Mouse (Mus musculus): ENCODE results near the gene Haghl. TPM values are rescaled to one million over a fixed set of nuclear protein-coding genes. Genes with fewer than 3 reads are reported as not detected.
A peak's percentile ranks its signal among the peaks of the same experiment; 100 is the strongest.

Gene Haghl
- polyA plus RNA-seq, 1 experiment from 2014 or later, result 42.1 TPM

- no peaks in the 10 kb centered on the region for H3K9me3 ChIP-seq (ENCODE audit: control insufficient read depth, low read length)
- H3K4me3 ChIP-seq (ENCODE audit: low read depth, low read length), result peak within 1 kb of the TSS; percentile 79
- no peaks in the 10 kb centered on the region for H3K27me3 ChIP-seq (replicated peaks; ENCODE audit: control insufficient read depth, insufficient read depth, low read length)
- 19% methylated on average over 5 of the region's 6 CpGs for WGBS
- DNase-seq (ENCODE audit: low spot score) (peak; percentile 78), ATAC-seq (ENCODE audit: low read depth) (no peak; the same call in 1 of the 2 replicates)
- H3K4me1 ChIP-seq (ENCODE audit: control insufficient read depth, insufficient read depth, low read length), result peaks cover 26% of the 10 kb centered on the region
- H3K27ac ChIP-seq (replicated peaks; ENCODE audit: low read depth, low read length), result peak within 1 kb of the TSS; percentile 24; the same call in 1 of the 2 replicates
- H3K9ac ChIP-seq (ENCODE audit: low read depth, low read length), result peak within 1 kb of the TSS; percentile 68
- H3K36me3 ChIP-seq (ENCODE audit: control insufficient read depth, insufficient read depth, low read length), result no peaks in the 10 kb centered on the region
- H3K4me2 ChIP-seq (ENCODE audit: low read depth, low read length), result peak within 1 kb of the TSS; percentile 97
Observed at GRCm38 (mm10) chr17:25795609-25796092, 10.2 kb upstream of the Haghl start, which contains the start of gene AC134908.4. Gene AC134908.4, minus strand, starts transcription at chr17:25795659.

- Histone ChIP-seq H3K27me3 (replicated peaks; ENCODE audit: control insufficient read depth, insufficient read depth, low read length) (no peaks in the 10 kb centered on the region), H3K4me1 (ENCODE audit: control insufficient read depth, insufficient read depth, low read length) (peaks cover 26% of the 10 kb centered on the region), H3K27ac (replicated peaks; ENCODE audit: low read depth, low read length) (no peak overlapping the region), H3K9ac (ENCODE audit: low read depth, low read length) (peak overlapping the region; percentile 68; the same call in 1 of the 2 replicates), H3K4me2 (ENCODE audit: low read depth, low read length) (peak overlapping the region; percentile 97; the same call in 1 of the 2 replicates), H3K36me3 (ENCODE audit: control insufficient read depth, insufficient read depth, low read length) (no peaks in the 10 kb centered on the region; the same call in 1 of the 2 replicates), H3K9me3 (ENCODE audit: control insufficient read depth, low read length) (no peaks in the 10 kb centered on the region), H3K4me3 (ENCODE audit: low read depth, low read length) (peak overlapping the region; percentile 79; the same call in 1 of the 2 replicates)
- ATAC-seq (ENCODE audit: low read depth) (no peak), DNase-seq (ENCODE audit: low spot score) (no peak)
- WGBS, result 84% methylated on average over 15 of the region's 17 CpGs
Observed at GRCm38 (mm10) chr17:25794998-25795397, 9.5 kb upstream of the Haghl start.

- WGBS, result 59% methylated on average over 13 of the region's 13 CpGs
- H3K27ac ChIP-seq (replicated peaks; ENCODE audit: low read depth, low read length), result no peak overlapping the region
- DNase-seq (ENCODE audit: low spot score), result no peak
- H3K9me3 ChIP-seq (ENCODE audit: control insufficient read depth, low read length), result no peaks in the 10 kb centered on the region
- no peak overlapping the region for H3K9ac ChIP-seq (ENCODE audit: low read depth, low read length)
- H3K27me3 ChIP-seq (replicated peaks; ENCODE audit: control insufficient read depth, insufficient read depth, low read length), result no peaks in the 10 kb centered on the region
- 0 out of 2 replicates have a peak overlapping the region, but pooled peaks have one; percentile 97 for H3K4me2 ChIP-seq (ENCODE audit: low read depth, low read length)
- no peak overlapping the region for H3K4me3 ChIP-seq (ENCODE audit: low read depth, low read length)
- H3K36me3 ChIP-seq (ENCODE audit: control insufficient read depth, insufficient read depth, low read length), result peaks cover 5% of the 10 kb centered on the region; the same call in 1 of the 2 replicates
- no peak for ATAC-seq (ENCODE audit: low read depth)
- H3K4me1 ChIP-seq (ENCODE audit: control insufficient read depth, insufficient read depth, low read length), result peaks cover 26% of the 10 kb centered on the region
Observed at GRCm38 (mm10) chr17:25794197-25794596, 8.7 kb upstream of the Haghl start.

GRCm38 (mm10) chr17:25792615-25793014 lies 7.1 kb upstream of the Haghl start, which contains the start of gene Fam173a:
Gene Fam173a, minus strand, starts transcription at chr17:25792901.
- H3K36me3 ChIP-seq (ENCODE audit: control insufficient read depth, insufficient read depth, low read length), result peaks cover 15% of the 10 kb centered on the region; the same call in 1 of the 2 replicates
- peak; percentile 92 for DNase-seq (ENCODE audit: low spot score)
- H3K4me3 ChIP-seq (ENCODE audit: low read depth, low read length), result peak within 1 kb of the TSS; percentile 81
- WGBS, result under 1% methylated on average over 13 of the region's 14 CpGs
- H3K9ac ChIP-seq (ENCODE audit: low read depth, low read length), result peak within 1 kb of the TSS; percentile 78
- peak within 1 kb of the TSS; percentile 93 for H3K4me2 ChIP-seq (ENCODE audit: low read depth, low read length)
- ATAC-seq (ENCODE audit: low read depth), result peak; percentile 66; the same call in 1 of the 2 replicates
- H3K9me3 ChIP-seq (ENCODE audit: control insufficient read depth, low read length), result no peaks in the 10 kb centered on the region
- H3K4me1 ChIP-seq (ENCODE audit: control insufficient read depth, insufficient read depth, low read length), result peaks cover 25% of the 10 kb centered on the region
- no peaks in the 10 kb centered on the region for H3K27me3 ChIP-seq (replicated peaks; ENCODE audit: control insufficient read depth, insufficient read depth, low read length)
- H3K27ac ChIP-seq (replicated peaks; ENCODE audit: low read depth, low read length), result peak within 1 kb of the TSS; percentile 93

- no peaks in the 10 kb centered on the region for H3K27me3 ChIP-seq (replicated peaks; ENCODE audit: control insufficient read depth, insufficient read depth, low read length)
- peak overlapping the region; percentile 81 for H3K4me3 ChIP-seq (ENCODE audit: low read depth, low read length)
- no peaks in the 10 kb centered on the region for H3K9me3 ChIP-seq (ENCODE audit: control insufficient read depth, low read length)
- DNase-seq (ENCODE audit: low spot score) (peak; percentile 88), ATAC-seq (ENCODE audit: low read depth) (peak; percentile 70)
- peaks cover 19% of the 10 kb centered on the region; the same call in 1 of the 2 replicates for H3K36me3 ChIP-seq (ENCODE audit: control insufficient read depth, insufficient read depth, low read length)
- peaks cover 21% of the 10 kb centered on the region for H3K4me1 ChIP-seq (ENCODE audit: control insufficient read depth, insufficient read depth, low read length)
- peak overlapping the region; percentile 78 for H3K9ac ChIP-seq (ENCODE audit: low read depth, low read length)
- H3K4me2 ChIP-seq (ENCODE audit: low read depth, low read length), result peak overlapping the region; percentile 93
- peak overlapping the region; percentile 93 for H3K27ac ChIP-seq (replicated peaks; ENCODE audit: low read depth, low read length)
- under 1% methylated on average over 45 of the region's 45 CpGs for WGBS
Observed at GRCm38 (mm10) chr17:25791843-25792527, 6.5 kb upstream of the Haghl start.

- H3K27ac ChIP-seq (replicated peaks; ENCODE audit: low read depth, low read length), result peak overlapping the region; percentile 93
- H3K36me3 ChIP-seq (ENCODE audit: control insufficient read depth, insufficient read depth, low read length), result peaks cover 19% of the 10 kb centered on the region; the same call in 1 of the 2 replicates
- no peaks in the 10 kb centered on the region for H3K27me3 ChIP-seq (replicated peaks; ENCODE audit: control insufficient read depth, insufficient read depth, low read length)
- H3K4me3 ChIP-seq (ENCODE audit: low read depth, low read length), result peak overlapping the region; percentile 81
- ATAC-seq (ENCODE audit: low read depth) (no peak), DNase-seq (ENCODE audit: low spot score) (peak; percentile 75)
- WGBS, result 28% methylated on average over 19 of the region's 19 CpGs
- peak overlapping the region; percentile 93 for H3K4me2 ChIP-seq (ENCODE audit: low read depth, low read length)
- H3K9me3 ChIP-seq (ENCODE audit: control insufficient read depth, low read length), result no peaks in the 10 kb centered on the region
- peak overlapping the region; percentile 78 for H3K9ac ChIP-seq (ENCODE audit: low read depth, low read length)
- peaks cover 21% of the 10 kb centered on the region for H3K4me1 ChIP-seq (ENCODE audit: control insufficient read depth, insufficient read depth, low read length)
Observed at GRCm38 (mm10) chr17:25791320-25791842, 5.9 kb upstream of the Haghl start.

GRCm38 (mm10) chr17:25786781-25787504 lies 1.5 kb upstream of the Haghl start:
- Histone ChIP-seq H3K4me3 (ENCODE audit: low read depth, low read length) (no peak overlapping the region), H3K9ac (ENCODE audit: low read depth, low read length) (no peak overlapping the region), H3K27me3 (replicated peaks; ENCODE audit: control insufficient read depth, insufficient read depth, low read length) (no peaks in the 10 kb centered on the region), H3K9me3 (ENCODE audit: control insufficient read depth, low read length) (no peaks in the 10 kb centered on the region), H3K27ac (replicated peaks; ENCODE audit: low read depth, low read length) (no peak overlapping the region), H3K4me2 (ENCODE audit: low read depth, low read length) (no peak overlapping the region), H3K36me3 (ENCODE audit: control insufficient read depth, insufficient read depth, low read length) (peaks cover 41% of the 10 kb centered on the region), H3K4me1 (ENCODE audit: control insufficient read depth, insufficient read depth, low read length) (peaks cover 23% of the 10 kb centered on the region)
- no peak for DNase-seq (ENCODE audit: low spot score)
- ATAC-seq (ENCODE audit: low read depth), result no peak
- 90% methylated on average over 9 of the region's 9 CpGs for WGBS

- Histone ChIP-seq H3K9ac (ENCODE audit: low read depth, low read length) (peak within 1 kb of the TSS; percentile 82), H3K4me1 (ENCODE audit: control insufficient read depth, insufficient read depth, low read length) (peaks cover 19% of the 10 kb centered on the region), H3K36me3 (ENCODE audit: control insufficient read depth, insufficient read depth, low read length) (peaks cover 47% of the 10 kb centered on the region), H3K27me3 (replicated peaks; ENCODE audit: control insufficient read depth, insufficient read depth, low read length) (no peaks in the 10 kb centered on the region), H3K4me3 (ENCODE audit: low read depth, low read length) (peak within 1 kb of the TSS; percentile 76), H3K27ac (replicated peaks; ENCODE audit: low read depth, low read length) (peak within 1 kb of the TSS; percentile 91), H3K4me2 (ENCODE audit: low read depth, low read length) (peak within 1 kb of the TSS; percentile 87), H3K9me3 (ENCODE audit: control insufficient read depth, low read length) (no peaks in the 10 kb centered on the region)
- 80% methylated on average over 3 of the region's 3 CpGs for WGBS
- ATAC-seq (ENCODE audit: low read depth) (no peak), DNase-seq (ENCODE audit: low spot score) (no peak)
Observed at GRCm38 (mm10) chr17:25786280-25786679, 807 bp upstream of the Haghl start, which contains the start of gene Ccdc78. Gene Ccdc78, plus strand, starts transcription at chr17:25786580.
